Comparison of ENCODE assay signal across 25 mouse cellular contexts in the genomic region with DNA sequence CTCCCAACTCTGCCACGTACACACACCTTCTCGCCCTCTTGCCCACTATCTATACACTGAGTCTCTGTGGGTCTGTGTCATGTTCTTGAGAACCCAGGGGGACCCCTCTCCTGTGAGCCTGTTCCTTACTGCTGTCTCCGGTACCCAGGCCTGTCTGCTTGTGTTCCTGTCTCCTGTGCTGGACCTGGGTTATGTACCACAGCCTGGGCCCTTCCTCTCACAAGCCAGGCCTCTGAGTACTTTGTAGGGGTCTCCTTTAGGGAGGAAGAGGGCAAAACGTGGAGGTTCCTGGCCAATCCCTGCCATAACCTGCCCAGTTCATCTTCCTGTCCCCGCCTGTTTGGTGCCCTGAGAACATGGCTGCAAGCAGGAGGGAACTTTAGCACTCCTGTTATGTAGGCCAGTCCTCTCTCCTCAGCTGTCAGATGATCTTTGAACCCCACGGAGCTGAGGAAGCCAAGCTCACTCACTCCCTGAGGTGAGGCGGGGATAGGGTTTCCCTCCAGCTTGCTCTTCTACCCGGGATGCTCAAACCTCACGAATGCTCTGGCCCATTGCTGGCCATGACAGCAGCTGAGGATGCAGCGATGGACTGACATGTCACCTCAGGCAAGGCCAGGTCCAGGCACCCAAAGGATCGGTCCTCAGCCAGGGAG. TPM values are rescaled to one million over a fixed set of nuclear protein-coding genes. Genes with fewer than 3 reads are reported as not detected.
DNase-seq lines count a peak whose midpoint lies in the region; ATAC-seq and TF ChIP-seq lines count a peak whose summit lies in the region.
"Had no signal": no experiment of that assay in that cellular context is flagged by ENCODE, and none has a peak within 500 bp of the region (broad histone marks: within the 10 kb centered on the region; RNA-seq: fewer than 3 reads in every experiment).

No protein-coding gene starts in this region.

- TF ChIP-seq POLR2A in myocyte (IDR thresholded peaks at IDR 0.05; ENCODE audit: insufficient read length, low read depth): no peak

- ATAC-seq in hindbrain, embryonic 12.5 days (ENCODE audit: low FRiP score): no peak
- no peak for ATAC-seq in hindbrain, embryonic 14.5 days (ENCODE audit: low FRiP score)
- no peak for ATAC-seq in kidney, embryonic 14.5 days (ENCODE audit: low FRiP score, low TSS enrichment)
- no peak for ATAC-seq in activated CD4-positive, CD25-positive, alpha-beta regulatory T cell, adult 4 months
- ATAC-seq: forebrain, embryonic 13.5 days; inflammation-experienced regulatory T-cells, adult 6 months; liver, embryonic 12.5 days had no signal

- H3K27ac ChIP-seq in hindbrain, embryonic 12.5 days: 0 out of 2 replicates have a peak overlapping the region, but pooled peaks have one; percentile 7
- no peak overlapping the region for H3K27ac ChIP-seq in hindbrain, embryonic 14.5 days
- H3K27ac ChIP-seq in kidney, embryonic 14.5 days (ENCODE audit: low read depth, low read length): no peak overlapping the region
- H3K27ac ChIP-seq: embryonic facial prominence, embryonic 12.5 days; forebrain, embryonic 13.5 days; limb, embryonic 13.5 days; liver, embryonic 12.5 days had no signal

- peak; percentile 15 for DNase-seq in cerebellum, adult 9-11 months
- DNase-seq in cerebellum, adult 9-10 months: no peak
- no peak for DNase-seq in hindbrain, embryonic 14.5 days (ENCODE audit: low spot score)
- DNase-seq in kidney, adult 9 months: peak; percentile 72
- DNase-seq: adrenal gland, postnatal 25 days; cerebellum, adult 8-10 months; heart, postnatal 10 days; lung, adult 18-20 months; lung, postnatal 10 days; right cerebral cortex, postnatal 14 days had no signal

- no peak overlapping the region for H3ac ChIP-seq in myocyte (ENCODE audit: control insufficient read depth, insufficient read length)

- 65% methylated on average over 11 of the region's 11 CpGs for WGBS in hindbrain, embryonic 12.5 days
- WGBS in hindbrain, embryonic 14.5 days: 69% methylated on average over 11 of the region's 11 CpGs
- WGBS in kidney, embryonic 14.5 days: 68% methylated on average over 11 of the region's 11 CpGs

- no peaks in the 10 kb centered on the region for H3K79me2 ChIP-seq in myocyte (ENCODE audit: control insufficient read depth, insufficient read depth)

- no peaks in the 10 kb centered on the region for H3K9me3 ChIP-seq in hindbrain, embryonic 12.5 days (replicated peaks)
- no peaks in the 10 kb centered on the region for H3K9me3 ChIP-seq in hindbrain, embryonic 14.5 days (ENCODE audit: control insufficient read depth, low read length)
- H3K9me3 ChIP-seq in kidney, embryonic 14.5 days (ENCODE audit: control insufficient read depth, low read length): no peaks in the 10 kb centered on the region
- H3K9me3 ChIP-seq: embryonic facial prominence, embryonic 12.5 days; forebrain, embryonic 13.5 days; limb, embryonic 13.5 days; liver, embryonic 12.5 days; midbrain, embryonic 10.5 days had no signal

- H3K9ac ChIP-seq in hindbrain, embryonic 12.5 days: no peak overlapping the region
- no peak overlapping the region for H3K9ac ChIP-seq in hindbrain, embryonic 14.5 days
- no peak overlapping the region for H3K9ac ChIP-seq in kidney, embryonic 14.5 days (ENCODE audit: low read depth, low read length)
- H3K9ac ChIP-seq: embryonic facial prominence, embryonic 12.5 days; forebrain, embryonic 13.5 days; heart, embryonic 12.5 days; limb, embryonic 13.5 days; liver, embryonic 12.5 days had no signal

- no peaks in the 10 kb centered on the region for H3K4me1 ChIP-seq in hindbrain, embryonic 12.5 days
- H3K4me1 ChIP-seq in hindbrain, embryonic 14.5 days (replicated peaks; ENCODE audit: control insufficient read depth, insufficient read depth, low read length): no peaks in the 10 kb centered on the region
- no peaks in the 10 kb centered on the region for H3K4me1 ChIP-seq in kidney, embryonic 14.5 days (ENCODE audit: control insufficient read depth, insufficient read depth, low read length)
- H3K4me1 ChIP-seq: embryonic facial prominence, embryonic 12.5 days; forebrain, embryonic 13.5 days; limb, embryonic 13.5 days had no signal

- H3K36me3 ChIP-seq in hindbrain, embryonic 12.5 days: peaks cover 38% of the 10 kb centered on the region
- H3K36me3 ChIP-seq in hindbrain, embryonic 14.5 days (replicated peaks; ENCODE audit: control insufficient read depth, insufficient read depth): peaks cover 72% of the 10 kb centered on the region
- peaks cover 11% of the 10 kb centered on the region for H3K36me3 ChIP-seq in kidney, embryonic 14.5 days (ENCODE audit: control insufficient read depth, insufficient read depth, low read length)
- no peaks in the 10 kb centered on the region for H3K36me3 ChIP-seq in myocyte (ENCODE audit: control insufficient read depth, insufficient read depth)

- no peak overlapping the region for H3K4me2 ChIP-seq in hindbrain, embryonic 12.5 days (replicated peaks)
- no peak overlapping the region for H3K4me2 ChIP-seq in hindbrain, embryonic 14.5 days (replicated peaks)
- H3K4me2 ChIP-seq in kidney, embryonic 14.5 days (replicated peaks; ENCODE audit: low read depth, low read length): no peak overlapping the region
- H3K4me2 ChIP-seq in myocyte (ENCODE audit: low read depth): no peak overlapping the region
- H3K4me2 ChIP-seq: embryonic facial prominence, embryonic 12.5 days; forebrain, embryonic 13.5 days; heart, embryonic 12.5 days; limb, embryonic 13.5 days; liver, embryonic 12.5 days had no signal

- no peaks in the 10 kb centered on the region for H3K27me3 ChIP-seq in hindbrain, embryonic 12.5 days
- no peaks in the 10 kb centered on the region for H3K27me3 ChIP-seq in hindbrain, embryonic 14.5 days (ENCODE audit: control insufficient read depth, insufficient read depth, low read length)
- H3K27me3 ChIP-seq in kidney, embryonic 14.5 days (ENCODE audit: control insufficient read depth, insufficient read depth, low read length): no peaks in the 10 kb centered on the region
- H3K27me3 ChIP-seq in myocyte (ENCODE audit: control insufficient read depth, insufficient read depth, insufficient read length): no peaks in the 10 kb centered on the region
- H3K27me3 ChIP-seq: embryonic facial prominence, embryonic 12.5 days; forebrain, embryonic 13.5 days; heart, embryonic 12.5 days; limb, embryonic 13.5 days had no signal

- no peak overlapping the region for H3K4me3 ChIP-seq in hindbrain, embryonic 12.5 days
- H3K4me3 ChIP-seq in hindbrain, embryonic 14.5 days (replicated peaks; ENCODE audit: low read length): no peak overlapping the region
- no peak overlapping the region for H3K4me3 ChIP-seq in kidney, embryonic 14.5 days (ENCODE audit: low read length)
- H3K4me3 ChIP-seq in myocyte: no peak overlapping the region
- H3K4me3 ChIP-seq: embryonic facial prominence, embryonic 12.5 days; forebrain, embryonic 13.5 days; heart, embryonic 12.5 days; limb, embryonic 13.5 days; liver, embryonic 12.5 days; midbrain, embryonic 10.5 days had no signal

TF ChIP-seq in myocyte, 11 proteins besides CTCF, POLR2A, EP300 and RAD21:
- TF ChIP-seq POLR2AphosphoS2 (IDR thresholded peaks at IDR 0.05; ENCODE audit: insufficient read length, low read depth): peak; percentile 73
- TF ChIP-seq USF1 (IDR thresholded peaks at IDR 0.05; ENCODE audit: low read depth): no peak

RNA-seq across cellular contexts. Expression of a gene that starts 11.1 kb away (rescaled TPM):
- 30.7 and 32.3 TPM in 2 replicates for polyA plus RNA-seq in hindbrain, embryonic 12.5 days (2016; fragmentation: Nextera tagmentation; extraction: Ambion mirVana)
- 89.0 and 103 TPM in 2 replicates for polyA plus RNA-seq in hindbrain, embryonic 14.5 days (2014; fragmentation: Nextera tagmentation; extraction: Ambion mirVana)
- 28.3 and 33.0 TPM in 2 replicates for polyA plus RNA-seq in kidney, embryonic 14.5 days (2014; fragmentation: Nextera tagmentation; extraction: Ambion mirVana)
- 104 TPM for polyA plus RNA-seq in myocyte (2012; fragmentation: generic; extraction: Trizol)
- 10 to 100 TPM; 22.5 to 24.6 TPM for polyA plus RNA-seq in activated CD4-positive, CD25-positive, alpha-beta regulatory T cell, adult 4 months (2017; shearing (Covaris generic))

RNA-seq across cellular contexts. Expression of a gene that starts 13.0 kb away (rescaled TPM):
- polyA plus RNA-seq in hindbrain, embryonic 12.5 days (2016; fragmentation: Nextera tagmentation; extraction: Ambion mirVana): 48.0 and 57.1 TPM in 2 replicates
- polyA plus RNA-seq in hindbrain, embryonic 14.5 days (2014; fragmentation: Nextera tagmentation; extraction: Ambion mirVana): 183 and 199 TPM in 2 replicates
- polyA plus RNA-seq in kidney, embryonic 14.5 days (2014; fragmentation: Nextera tagmentation; extraction: Ambion mirVana): 17.5 and 28.1 TPM in 2 replicates
- 38.3 TPM for polyA plus RNA-seq in myocyte (2012; fragmentation: generic; extraction: Trizol)
- not detected for polyA plus RNA-seq in activated CD4-positive, CD25-positive, alpha-beta regulatory T cell, adult 4 months (2017; shearing (Covaris generic))
- polyA plus RNA-seq: inflammation-experienced regulatory T-cells, adult 6 months had no signal

RNA-seq across cellular contexts. Expression of a gene that starts 23.6 kb away (rescaled TPM):
- polyA plus RNA-seq in hindbrain, embryonic 12.5 days (2016; fragmentation: Nextera tagmentation; extraction: Ambion mirVana): 58.0 and 58.4 TPM in 2 replicates
- polyA plus RNA-seq in hindbrain, embryonic 14.5 days (2014; fragmentation: Nextera tagmentation; extraction: Ambion mirVana): 85.5 and 100.0 TPM in 2 replicates
- polyA plus RNA-seq in kidney, embryonic 14.5 days (2014; fragmentation: Nextera tagmentation; extraction: Ambion mirVana): 76.5 and 78.9 TPM in 2 replicates
- 247 TPM for polyA plus RNA-seq in myocyte (2012; fragmentation: generic; extraction: Trizol)
- polyA plus RNA-seq in activated CD4-positive, CD25-positive, alpha-beta regulatory T cell, adult 4 months (2017; shearing (Covaris generic)): 10 to 100 TPM; 21.1 to 31.2 TPM

RNA-seq across cellular contexts. Expression of a gene that starts 30.7 kb away (rescaled TPM):
- not detected in 2 replicates for polyA plus RNA-seq in hindbrain, embryonic 12.5 days (2016; fragmentation: Nextera tagmentation; extraction: Ambion mirVana)
- not detected in 2 replicates for polyA plus RNA-seq in hindbrain, embryonic 14.5 days (2014; fragmentation: Nextera tagmentation; extraction: Ambion mirVana)
- not detected in 2 replicates for polyA plus RNA-seq in kidney, embryonic 14.5 days (2014; fragmentation: Nextera tagmentation; extraction: Ambion mirVana)
- polyA plus RNA-seq in myocyte (2012; fragmentation: generic; extraction: Trizol): not detected
- polyA plus RNA-seq in activated CD4-positive, CD25-positive, alpha-beta regulatory T cell, adult 4 months (2017; shearing (Covaris generic)): not detected
- polyA plus RNA-seq: brain, embryonic 14.5 days; embryonic facial prominence, embryonic 12.5 days; forebrain, embryonic 13.5 days; heart, embryonic 12.5 days; hindbrain, embryonic 11.5 days; inflammation-experienced regulatory T-cells, adult 6 months; limb, embryonic 13.5 days; liver, embryonic 12.5 days; midbrain, embryonic 10.5 days; thymus, postnatal 0 days; urinary bladder, adult 2 months had no signal

RNA-seq across cellular contexts. Expression of a gene that starts 38.0 kb away (rescaled TPM):
- 58.4 and 62.3 TPM in 2 replicates for polyA plus RNA-seq in hindbrain, embryonic 12.5 days (2016; fragmentation: Nextera tagmentation; extraction: Ambion mirVana)
- polyA plus RNA-seq in hindbrain, embryonic 14.5 days (2014; fragmentation: Nextera tagmentation; extraction: Ambion mirVana): 36.7 and 38.7 TPM in 2 replicates
- 71.9 and 87.6 TPM in 2 replicates for polyA plus RNA-seq in kidney, embryonic 14.5 days (2014; fragmentation: Nextera tagmentation; extraction: Ambion mirVana)
- polyA plus RNA-seq in myocyte (2012; fragmentation: generic; extraction: Trizol): 46.3 TPM
- 10 to 100 TPM; 50.9 to 58.1 TPM for polyA plus RNA-seq in activated CD4-positive, CD25-positive, alpha-beta regulatory T cell, adult 4 months (2017; shearing (Covaris generic))

Comparison
In these comparisons a context has a peak if more than half of its experiments do, and no peak if none do; other contexts are left out.
1. DNase-seq: peak in cerebellum, adult 9-11 months (single experiment) and kidney, adult 9 months (single experiment); none in cerebellum, adult 9-10 months (single experiment) and hindbrain, embryonic 14.5 days (single experiment).
2. RNA of a gene that starts 13.0 kb away (polyA plus RNA-seq): 183 to 199 TPM in hindbrain, embryonic 14.5 days, 48.0 to 57.1 TPM in hindbrain, embryonic 12.5 days, 38.3 TPM in myocyte (single experiment) and 17.5 to 28.1 TPM in kidney, embryonic 14.5 days; not detected in activated CD4-positive, CD25-positive, alpha-beta regulatory T cell, adult 4 months; every median in the first group is over 10 times any median in the second.